Mouse (Mus musculus): ENCODE results near the gene Napepld. TPM values are rescaled to one million over a fixed set of nuclear protein-coding genes. Genes with fewer than 3 reads are reported as not detected.
"Not testable (repeated sequence)": the region's sequence is repeated elsewhere in the genome, so short reads cannot be mapped to it uniquely, and the experiment has no call there.

The Napepld gene
- polyA plus RNA-seq, 1 experiment from 2014 or later = 5.6 TPM

GRCm38 (mm10) chr5:21643606-21644005, 57.6 kb downstream of the Napepld start:
- Histone ChIP-seq H3K9ac (ENCODE audit: low read depth, low read length) (no peak overlapping the region), H3K27me3 (ENCODE audit: insufficient read depth, low read length) (no peaks in the 10 kb centered on the region), H3K4me1 (replicated peaks; ENCODE audit: insufficient read depth, low read length) (peaks cover 7% of the 10 kb centered on the region; the same call in 1 of the 2 replicates), H3K9me3 (replicated peaks; ENCODE audit: low read length) (no peaks in the 10 kb centered on the region), H3K27ac (no peak overlapping the region), H3K4me2 (ENCODE audit: low read length) (no peak overlapping the region), H3K4me3 (replicated peaks; ENCODE audit: low read depth, low read length) (no peak overlapping the region), H3K36me3 (ENCODE audit: insufficient read depth, low read length) (no peaks in the 10 kb centered on the region)
- TF ChIP-seq CTCF (IDR thresholded peaks at IDR 0.05; ENCODE audit: low read depth) = no peak
- no peak for ATAC-seq (replicated peaks; ENCODE audit: low FRiP score, low read depth)
- no peak for DNase-seq (ENCODE audit: low spot score)
- WGBS = 28% methylated on average over 1 of the region's 1 CpGs

DNA sequence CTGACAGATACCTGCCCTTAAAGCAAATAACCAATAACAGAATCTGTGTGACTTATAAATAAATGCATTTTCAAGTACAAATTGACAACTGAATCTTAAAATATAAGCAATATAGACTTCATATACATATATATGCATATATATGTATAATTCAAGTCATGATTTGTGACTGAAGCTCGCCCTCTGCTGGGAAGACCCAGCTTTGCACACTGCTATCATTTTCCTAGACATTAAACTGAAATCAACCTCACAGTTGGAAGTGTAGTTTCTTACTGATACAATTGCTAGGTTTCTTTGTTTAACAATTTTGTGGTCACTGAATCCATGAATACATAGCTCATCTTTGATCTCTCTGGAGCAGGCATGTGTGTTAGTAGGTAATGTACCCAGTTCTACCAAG, 60.2 kb downstream of the Napepld start:
- H3K4me2 ChIP-seq (ENCODE audit: low read length) = no peak overlapping the region
- DNase-seq (ENCODE audit: low spot score) = peak; percentile 64
- H3K4me3 ChIP-seq (replicated peaks; ENCODE audit: low read depth, low read length) = no peak overlapping the region
- H3K27me3 ChIP-seq (ENCODE audit: insufficient read depth, low read length) = no peaks in the 10 kb centered on the region
- no peak overlapping the region for H3K9ac ChIP-seq (ENCODE audit: low read depth, low read length)
- H3K4me1 ChIP-seq (replicated peaks; ENCODE audit: insufficient read depth, low read length) = no peaks in the 10 kb centered on the region
- no peak overlapping the region for H3K27ac ChIP-seq
- no peak for ATAC-seq (replicated peaks; ENCODE audit: low FRiP score, low read depth)
- H3K36me3 ChIP-seq (ENCODE audit: insufficient read depth, low read length) = no peaks in the 10 kb centered on the region
- no peaks in the 10 kb centered on the region for H3K9me3 ChIP-seq (replicated peaks; ENCODE audit: low read length)
- WGBS = 0% methylated on average over 1 of the region's 1 CpGs
- TF ChIP-seq CTCF (IDR thresholded peaks at IDR 0.05; ENCODE audit: low read depth) = peak; percentile 79

DNA sequence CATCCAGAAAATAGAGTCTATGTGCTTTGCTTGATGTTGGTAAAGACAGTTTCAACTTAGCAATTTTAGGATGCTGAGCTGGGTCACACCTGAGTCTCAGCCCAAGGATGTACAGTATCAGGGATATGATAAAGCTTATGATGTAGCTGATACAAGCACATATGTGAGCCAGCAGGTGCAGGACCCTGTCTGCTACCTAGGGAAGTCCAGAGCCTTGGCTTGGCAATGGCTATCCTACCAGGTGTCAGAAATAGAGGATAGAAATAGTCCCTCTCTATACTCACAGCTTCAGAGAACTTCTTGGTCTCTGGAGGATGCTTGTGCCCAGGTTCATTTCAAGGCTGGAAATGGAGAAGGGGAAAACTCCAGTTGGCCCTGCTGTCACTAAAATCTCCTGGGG, 75.3 kb downstream of the Napepld start:
- no peak overlapping the region for H3K4me2 ChIP-seq (ENCODE audit: low read length)
- H3K4me1 ChIP-seq (replicated peaks; ENCODE audit: insufficient read depth, low read length) = no peaks in the 10 kb centered on the region
- ATAC-seq (replicated peaks; ENCODE audit: low FRiP score, low read depth) (no peak), DNase-seq (ENCODE audit: low spot score) (no peak)
- no peak overlapping the region for H3K9ac ChIP-seq (ENCODE audit: low read depth, low read length)
- no peaks in the 10 kb centered on the region for H3K27me3 ChIP-seq (ENCODE audit: insufficient read depth, low read length)
- no peak for TF ChIP-seq CTCF (IDR thresholded peaks at IDR 0.05; ENCODE audit: low read depth)
- H3K36me3 ChIP-seq (ENCODE audit: insufficient read depth, low read length) = no peaks in the 10 kb centered on the region
- H3K9me3 ChIP-seq (replicated peaks; ENCODE audit: low read length) = no peaks in the 10 kb centered on the region
- H3K27ac ChIP-seq = no peak overlapping the region
- no peak overlapping the region for H3K4me3 ChIP-seq (replicated peaks; ENCODE audit: low read depth, low read length)

DNA sequence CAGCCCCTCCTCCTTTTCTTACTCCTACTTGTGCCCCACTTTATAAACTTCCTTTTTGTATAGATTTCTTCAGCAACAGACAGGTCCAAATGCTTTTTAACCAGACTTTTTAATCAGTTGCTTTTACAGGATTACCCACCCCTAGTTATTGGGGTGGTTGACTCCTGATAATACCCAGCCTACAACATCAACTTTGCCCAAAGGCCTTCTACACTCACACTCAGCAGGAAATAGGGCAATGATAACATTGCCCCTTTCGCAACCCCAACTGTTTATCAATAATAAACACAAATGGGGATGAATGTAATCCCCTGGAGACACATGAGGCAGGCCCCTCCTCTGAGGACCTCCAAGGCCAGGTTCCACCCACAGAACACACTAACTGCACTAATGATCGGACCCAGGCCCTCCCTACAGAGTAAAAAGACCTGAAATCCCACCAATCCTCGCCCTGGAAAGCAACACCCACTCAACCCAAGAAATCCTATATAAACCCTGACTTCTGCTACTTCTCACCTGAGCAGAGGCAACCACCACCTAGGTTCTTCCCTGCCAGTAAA, 84.7 kb downstream of the Napepld start:
- Histone ChIP-seq H3K4me1 (replicated peaks; ENCODE audit: insufficient read depth, low read length) (no peaks in the 10 kb centered on the region), H3K27ac (no peak overlapping the region), H3K4me2 (ENCODE audit: low read length) (no peak overlapping the region), H3K9ac (ENCODE audit: low read depth, low read length) (no peak overlapping the region), H3K27me3 (ENCODE audit: insufficient read depth, low read length) (no peaks in the 10 kb centered on the region), H3K36me3 (ENCODE audit: insufficient read depth, low read length) (no peaks in the 10 kb centered on the region), H3K9me3 (replicated peaks; ENCODE audit: low read length) (no peaks in the 10 kb centered on the region), H3K4me3 (replicated peaks; ENCODE audit: low read depth, low read length) (no peak overlapping the region)
- TF ChIP-seq CTCF (IDR thresholded peaks at IDR 0.05; ENCODE audit: low read depth) = no peak
- WGBS = 75% methylated on average over 3 of the region's 3 CpGs
- ATAC-seq (replicated peaks; ENCODE audit: low FRiP score, low read depth) = no peak
- DNase-seq (ENCODE audit: low spot score) = no peak

DNA sequence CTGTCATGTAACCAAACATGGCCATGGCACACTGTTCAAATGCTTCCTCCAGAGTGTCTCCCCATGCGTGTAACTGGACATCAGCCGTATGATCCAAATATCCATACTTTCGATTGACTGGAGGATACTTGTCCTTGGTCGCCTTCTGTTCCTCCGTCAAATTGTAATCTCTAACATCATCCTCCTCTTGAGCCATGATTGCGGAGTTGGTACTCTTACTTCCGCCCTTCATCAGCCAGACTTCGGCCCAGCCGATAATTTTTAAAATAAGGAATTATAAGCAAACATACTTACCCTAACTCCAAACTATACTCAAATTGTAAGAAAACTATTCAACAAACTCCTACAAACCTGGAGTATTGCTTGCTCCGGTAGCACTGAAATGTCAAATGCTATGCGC, 86.9 kb downstream of the Napepld start:
- H3K4me1 ChIP-seq (replicated peaks; ENCODE audit: insufficient read depth, low read length); DNase-seq (ENCODE audit: low spot score); H3K9me3 ChIP-seq (replicated peaks; ENCODE audit: low read length); H3K4me2 ChIP-seq (ENCODE audit: low read length); H3K36me3 ChIP-seq (ENCODE audit: insufficient read depth, low read length); ATAC-seq (replicated peaks; ENCODE audit: low FRiP score, low read depth); H3K27ac ChIP-seq; H3K9ac ChIP-seq (ENCODE audit: low read depth, low read length); H3K4me3 ChIP-seq (replicated peaks; ENCODE audit: low read depth, low read length); H3K27me3 ChIP-seq (ENCODE audit: insufficient read depth, low read length): not testable (repeated sequence)
- 97% methylated on average over 11 of the region's 11 CpGs for WGBS

Other genes starting within 250 kb of the Napepld start
- gene Lrrc17, start 157.8 kb downstream of the Napepld start, polyA plus RNA-seq (2015; fragmentation: Nextera tagmentation; extraction: Ambion mirVana) = 50.3 and 54.2 TPM in 2 replicates
- 0.32 and 0.46 TPM in 2 replicates for gene Fbxl13, start 55.8 kb downstream of the Napepld start, polyA plus RNA-seq (2015; fragmentation: Nextera tagmentation; extraction: Ambion mirVana)
- 43.7 and 44.2 TPM in 2 replicates for gene Armc10, start 55.6 kb downstream of the Napepld start, polyA plus RNA-seq (2015; fragmentation: Nextera tagmentation; extraction: Ambion mirVana)
- 101 and 107 TPM in 2 replicates for gene Pmpcb, start 35.7 kb upstream of the Napepld start, polyA plus RNA-seq (2015; fragmentation: Nextera tagmentation; extraction: Ambion mirVana)
- gene Dnajc2, start 83.9 kb upstream of the Napepld start, polyA plus RNA-seq (2015; fragmentation: Nextera tagmentation; extraction: Ambion mirVana) = 73.9 and 77.8 TPM in 2 replicates
- 157 and 171 TPM in 2 replicates for gene Psmc2, start 83.9 kb upstream of the Napepld start, polyA plus RNA-seq (2015; fragmentation: Nextera tagmentation; extraction: Ambion mirVana)
- not detected in 2 replicates for gene Slc26a5, start 164.2 kb upstream of the Napepld start, polyA plus RNA-seq (2015; fragmentation: Nextera tagmentation; extraction: Ambion mirVana)